In the genomic region with DNA sequence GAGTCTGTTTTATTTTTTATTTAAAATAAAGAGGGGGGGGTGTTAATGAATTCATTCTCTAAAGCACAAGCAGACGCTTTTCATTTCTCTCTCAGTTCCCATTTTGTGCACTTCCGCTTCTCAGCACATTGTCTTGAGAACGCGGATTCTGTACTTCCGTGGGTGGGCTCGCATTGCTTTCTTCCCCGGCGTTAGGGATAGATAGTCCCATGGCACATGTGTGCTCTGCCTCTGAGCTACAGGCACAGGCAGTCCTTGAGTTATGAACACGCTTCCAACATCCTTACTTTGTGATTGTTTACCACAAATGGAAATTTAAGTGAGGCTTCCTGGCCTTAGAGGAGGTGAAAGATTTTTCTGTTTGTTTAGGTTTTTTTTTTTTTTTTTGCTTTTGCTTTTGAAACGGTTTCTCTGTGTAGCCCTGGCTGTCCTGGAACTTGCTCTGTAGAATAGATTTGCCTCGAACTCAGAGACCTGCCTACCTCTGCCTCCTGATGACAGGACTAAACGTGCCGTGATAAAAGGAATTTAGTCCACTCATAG, we compare ENCODE assay signal across 10 mouse cellular contexts. TPM values are rescaled to one million over a fixed set of nuclear protein-coding genes. Genes with fewer than 3 reads are reported as not detected.
DNase-seq lines count a peak whose midpoint lies in the region; ATAC-seq and TF ChIP-seq lines count a peak whose summit lies in the region.
"Had no signal": no experiment of that assay in that cellular context is flagged by ENCODE, and none has a peak within 500 bp of the region (broad histone marks: within the 10 kb centered on the region; RNA-seq: fewer than 3 reads in every experiment).

No protein-coding gene starts in this region.

- ATAC-seq in heart, embryonic 13.5 days (ENCODE audit: extremely low read depth, insufficient number of reproducible peaks, low FRiP score, low TSS enrichment): no peak

- H3K4me3 ChIP-seq in spleen, adult 2 months (ENCODE audit: extremely low read depth, insufficient read depth, insufficient read length): no peak overlapping the region; the same call in 1 of the 2 replicates
- H3K4me3 ChIP-seq in heart, embryonic 13.5 days: no peak overlapping the region

- H3K9me3 ChIP-seq in heart, embryonic 13.5 days: no peaks in the 10 kb centered on the region

- peak overlapping the region; percentile 92 for H3K27ac ChIP-seq in spleen, adult 2 months (ENCODE audit: insufficient read depth, low read length)
- H3K27ac ChIP-seq in heart, embryonic 13.5 days (replicated peaks): peak overlapping the region; percentile 15; the same call in 1 of the 2 replicates

- peak overlapping the region; percentile 68 for H3K4me2 ChIP-seq in heart, embryonic 13.5 days

- no peaks in the 10 kb centered on the region for H3K27me3 ChIP-seq in spleen, adult 2 months (ENCODE audit: control insufficient read depth, insufficient read depth, low read length)
- H3K27me3 ChIP-seq in heart, embryonic 13.5 days (replicated peaks): no peaks in the 10 kb centered on the region

- peak; percentile 40; the same call in 1 of the 2 replicates for TF ChIP-seq POLR2A in spleen, adult 2 months (IDR thresholded peaks at IDR 0.05; ENCODE audit: low read depth, low read length)

- no peak for TF ChIP-seq CTCF in spleen, adult 2 months (IDR thresholded peaks at IDR 0.05; ENCODE audit: extremely low read depth, insufficient read depth, insufficient read length, insufficient replicate concordance)

- no peak overlapping the region for H3K9ac ChIP-seq in heart, embryonic 13.5 days

- DNase-seq in spleen, adult 2 months (ENCODE audit: low read depth in 1 of 2, low spot score in 2 of 2): peak; percentile 60 to 71
- DNase-seq in spleen, postnatal 14 days (ENCODE audit: low spot score in 2 of 2): no peak
- peak; percentile 29 for DNase-seq in lung, postnatal 14 days
- DNase-seq in thymus, postnatal 4 days: peak; percentile 59
- no peak for DNase-seq in cerebellum, postnatal 25 days
- no peak for DNase-seq in left cerebral cortex, adult 11 months (ENCODE audit: low spot score)
- DNase-seq in embryo, embryonic 10 days (ENCODE audit: low spot score): no peak

- H3K36me3 ChIP-seq in spleen, adult 2 months (ENCODE audit: control insufficient read depth, insufficient read depth, low read length): no peaks in the 10 kb centered on the region
- 0 out of 2 replicates have a peak, but pooled peaks cover 6% of the 10 kb centered on the region for H3K36me3 ChIP-seq in heart, embryonic 13.5 days

- peaks cover 24% of the 10 kb centered on the region; the same call in 1 of the 2 replicates for H3K4me1 ChIP-seq in spleen, adult 2 months (ENCODE audit: control insufficient read depth, insufficient read depth, insufficient read length)
- H3K4me1 ChIP-seq in heart, embryonic 13.5 days: peaks cover 30% of the 10 kb centered on the region

- WGBS in spleen, adult 2 months: 19% methylated on average over 13 of the region's 13 CpGs
- WGBS in heart, embryonic 13.5 days: 65% methylated on average over 13 of the region's 13 CpGs

RNA-seq across cellular contexts. Expression of a gene that starts 19.3 kb away (rescaled TPM):
- polyA plus RNA-seq in spleen, adult 2 months (2012; rRNA removed): not detected in 2 replicates
- polyA plus RNA-seq in heart, embryonic 13.5 days (2015; fragmentation: Nextera tagmentation; extraction: Ambion mirVana): not detected in 2 replicates
- polyA plus RNA-seq: brain, embryonic 14.5 days; large intestine, adult 2 months had no signal

RNA-seq across cellular contexts. Expression of a gene that starts 22.6 kb away (rescaled TPM):
- 26.6 and 28.9 TPM in 2 replicates for polyA plus RNA-seq in spleen, adult 2 months (2012; rRNA removed)
- polyA plus RNA-seq in heart, embryonic 13.5 days (2015; fragmentation: Nextera tagmentation; extraction: Ambion mirVana): 80.4 and 81.1 TPM in 2 replicates

RNA-seq across cellular contexts. Expression of a gene that starts 28.9 kb away (rescaled TPM):
- not detected in 2 replicates for polyA plus RNA-seq in spleen, adult 2 months (2012; rRNA removed)
- polyA plus RNA-seq in heart, embryonic 13.5 days (2015; fragmentation: Nextera tagmentation; extraction: Ambion mirVana): not detected in 2 replicates
- polyA plus RNA-seq: brain, embryonic 14.5 days; large intestine, adult 2 months had no signal

RNA-seq across cellular contexts. Expression of a gene that starts 41.8 kb away (rescaled TPM):
- polyA plus RNA-seq in spleen, adult 2 months (2012; rRNA removed): not detected in 2 replicates
- polyA plus RNA-seq in heart, embryonic 13.5 days (2015; fragmentation: Nextera tagmentation; extraction: Ambion mirVana): not detected in 2 replicates
- polyA plus RNA-seq: brain, embryonic 14.5 days; large intestine, adult 2 months had no signal

RNA-seq across cellular contexts. Expression of a gene that starts 59.1 kb away (rescaled TPM):
- polyA plus RNA-seq in spleen, adult 2 months (2012; rRNA removed): not detected in 2 replicates
- polyA plus RNA-seq in heart, embryonic 13.5 days (2015; fragmentation: Nextera tagmentation; extraction: Ambion mirVana): not detected in 2 replicates
- polyA plus RNA-seq: brain, embryonic 14.5 days; large intestine, adult 2 months had no signal

Comparison
In these comparisons a context has a peak if more than half of its experiments do, and no peak if none do; other contexts are left out.
1. DNase-seq: peak in spleen, adult 2 months (2 of 2), lung, postnatal 14 days (single experiment) and thymus, postnatal 4 days (single experiment); none in spleen, postnatal 14 days (0 of 2), cerebellum, postnatal 25 days (0 of 2), left cerebral cortex, adult 11 months (single experiment) and embryo, embryonic 10 days (single experiment).